Mouse (Mus musculus): ENCODE measurements around the gene Pole3. TPM values are rescaled to one million over a fixed set of nuclear protein-coding genes. Genes with fewer than 3 reads are reported as not detected.

Gene Pole3
- total RNA-seq, 2 experiments from 2014 or later: 22.5 to 23.1 TPM

DNA sequence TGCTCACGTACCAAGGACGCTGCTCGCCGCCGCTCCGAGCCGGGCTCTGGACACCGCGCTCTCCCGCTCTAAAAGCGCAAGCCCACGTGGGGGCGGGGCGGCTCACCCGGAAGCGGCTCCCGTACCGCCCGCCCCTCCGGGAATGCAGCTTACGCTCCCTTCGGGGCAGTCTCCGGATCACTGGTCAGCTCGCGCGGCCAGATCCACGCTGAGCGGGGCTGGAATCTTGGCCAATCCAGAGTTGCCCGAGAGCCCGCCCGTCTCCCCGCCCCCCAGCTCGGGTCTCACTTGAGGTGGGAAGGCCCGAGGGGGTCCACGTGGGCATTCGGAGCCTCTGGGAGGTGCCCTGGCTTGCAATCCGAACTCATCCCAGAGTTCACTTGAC lies 5.0 kb downstream of the Pole3 start, which contains the start of gene Alad:
Gene Alad (minus strand): TSS at position 70 of the 385 bp plus-strand sequence.
- intact Hi-C loops (cut with DNase I): loop anchor here (5.0 kb wide), 1 partner anchor 63 kb away; no protein-coding TSS in a partner anchor
- peak; percentile 83 to 86 for DNase-seq (ENCODE audit: low spot score in 2 of 2)

DNA sequence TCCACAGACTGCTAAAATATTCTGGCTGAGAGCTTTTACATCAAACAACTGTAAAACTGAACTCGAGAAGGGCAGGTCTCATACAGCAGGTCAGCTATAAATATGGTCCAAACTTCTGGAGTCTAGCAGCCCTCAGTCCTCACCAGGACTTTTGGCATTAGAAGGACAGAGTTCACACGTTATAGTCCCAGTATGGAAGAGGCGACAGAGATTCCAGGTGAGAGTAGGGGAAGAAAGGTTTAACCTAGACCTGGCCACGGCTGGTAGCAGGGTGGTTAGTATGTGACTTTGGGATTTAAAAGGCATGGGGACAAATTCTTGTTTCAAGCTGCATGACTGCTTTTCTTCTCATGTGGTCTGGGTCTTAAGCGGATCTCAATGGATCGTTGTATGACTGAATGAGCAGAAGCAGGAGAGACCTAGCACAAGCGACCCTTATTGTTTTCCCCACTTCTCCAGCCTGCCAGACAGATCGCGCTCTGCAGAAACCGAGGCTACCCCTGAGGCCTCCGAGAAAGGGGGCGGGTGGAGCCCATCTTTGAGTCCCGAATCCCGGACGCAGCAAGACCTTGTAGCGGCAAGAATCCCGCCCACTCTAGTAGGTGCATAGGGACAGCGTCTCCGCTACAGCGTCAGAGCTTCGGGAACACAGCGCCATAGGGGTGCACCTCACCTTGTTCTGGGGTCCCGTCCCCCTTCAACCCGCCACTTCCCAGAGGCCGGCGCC lies 5.6 kb downstream of the Pole3 start:
- DNase-seq (ENCODE audit: low spot score in 2 of 2): no peak
- intact Hi-C loops (cut with DNase I): loop anchor here (5.0 kb wide), 1 partner anchor 62 kb away; no protein-coding TSS in a partner anchor

DNA sequence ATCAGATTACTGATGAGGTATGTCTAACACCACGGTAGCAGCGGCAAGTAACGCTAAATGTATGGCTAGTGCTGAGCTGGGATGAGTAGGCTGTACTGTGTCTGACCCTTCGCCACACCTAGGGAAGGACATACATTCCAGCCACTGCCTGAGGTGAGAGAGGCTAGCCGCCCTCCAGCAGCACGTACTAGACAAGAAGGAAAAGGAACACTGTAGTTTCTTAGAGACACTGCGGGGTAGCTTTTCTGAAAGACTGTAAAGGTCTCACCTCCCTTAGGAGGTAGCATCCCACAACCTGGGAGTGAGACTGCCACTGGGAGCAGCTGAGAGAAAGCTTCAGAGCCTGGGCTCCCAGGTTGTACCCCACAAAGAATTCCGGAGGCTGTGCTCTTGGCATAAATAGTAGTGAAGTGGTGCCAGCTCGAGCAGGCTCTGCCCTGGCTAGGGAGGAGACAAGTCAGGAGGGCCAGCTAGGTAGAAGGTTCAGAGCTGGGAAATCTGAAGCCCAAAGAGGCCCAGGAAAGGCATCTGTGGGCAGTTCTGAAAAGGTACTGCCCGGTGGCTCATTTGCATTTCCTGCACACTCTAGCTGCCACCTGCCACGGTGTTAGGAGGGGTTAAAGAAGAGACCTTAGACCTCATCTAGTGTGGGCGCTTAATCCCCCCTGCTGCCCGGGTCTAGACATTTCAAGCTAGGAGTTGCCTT lies 6.3 kb downstream of the Pole3 start:
- intact Hi-C loops (cut with DNase I): loop anchor here (5.0 kb wide), 1 partner anchor 61 kb away; no protein-coding TSS in a partner anchor

DNA sequence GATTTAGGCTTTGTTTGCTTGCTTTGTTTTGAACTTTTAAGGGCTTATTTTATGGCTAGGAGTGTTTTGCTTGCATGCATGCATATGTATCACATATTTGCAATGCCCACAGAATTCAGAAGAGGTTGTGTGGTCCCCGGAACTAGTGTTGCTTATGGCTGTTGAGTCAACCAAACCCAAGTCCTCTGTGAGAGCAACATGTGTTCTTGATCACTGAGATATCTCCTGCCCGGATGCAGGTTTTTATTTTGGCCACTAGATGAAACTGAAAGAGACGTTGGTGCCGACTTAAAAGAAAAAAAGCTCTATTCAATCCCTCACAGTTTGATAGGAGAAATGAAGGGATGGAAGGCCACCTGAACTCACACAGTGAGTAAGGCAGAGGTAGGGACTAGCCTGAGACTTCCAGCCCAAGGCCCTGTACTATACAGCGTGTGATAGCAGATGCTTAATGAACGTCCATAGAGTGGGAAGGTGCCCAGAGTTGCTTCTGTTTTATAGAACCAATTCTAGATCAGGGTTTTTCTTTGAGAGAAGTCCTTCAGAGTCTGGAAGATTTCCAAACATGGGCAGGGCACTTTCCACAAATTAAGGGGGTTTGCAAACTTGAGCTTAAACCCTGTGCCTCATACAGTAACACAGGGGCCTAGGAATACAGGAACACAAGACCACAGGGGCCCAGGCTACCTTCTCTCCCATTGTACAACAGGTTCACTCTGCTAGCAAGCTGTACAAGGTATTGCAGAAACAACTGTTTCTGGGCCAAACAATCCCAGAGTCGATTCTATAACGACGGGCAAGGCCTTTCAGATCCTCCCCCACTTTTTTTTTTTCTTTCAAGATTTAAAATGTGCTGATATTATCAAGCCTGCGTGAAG lies 7.1 kb downstream of the Pole3 start:
- intact Hi-C loops (cut with DNase I): loop anchor here (5.0 kb wide), 1 partner anchor 60 kb away; no protein-coding TSS in a partner anchor
- DNase-seq (ENCODE audit: low spot score in 2 of 2): no peak

More for the DNA sequence above, 6.3 kb downstream of the Pole3 start:
- DNase-seq (ENCODE audit: low spot score in 2 of 2): no peak

DNA sequence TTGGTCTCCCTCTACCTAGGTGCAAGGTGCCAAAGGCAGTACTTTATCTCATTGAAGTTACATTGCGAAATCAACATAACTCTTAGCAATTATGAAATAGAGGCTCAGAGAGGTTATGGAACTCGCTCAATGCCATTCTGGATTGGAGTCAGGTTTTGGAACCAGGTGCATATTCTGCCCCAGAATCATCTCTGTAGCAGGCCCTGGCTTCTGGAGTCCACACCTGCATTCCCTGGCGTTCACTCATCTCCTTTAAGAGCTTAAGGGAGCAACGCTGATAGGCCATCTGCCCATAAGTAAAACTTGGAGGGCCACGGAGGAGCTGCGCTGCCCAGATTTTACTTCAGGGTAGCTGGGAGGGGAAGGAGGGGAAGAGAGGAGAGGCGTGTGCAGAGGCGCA lies 7.8 kb downstream of the Pole3 start:
- intact Hi-C loops (cut with DNase I): loop anchor here (5.0 kb wide), 1 partner anchor 60 kb away; no protein-coding TSS in a partner anchor
- no peak for DNase-seq (ENCODE audit: low spot score in 2 of 2)

DNA sequence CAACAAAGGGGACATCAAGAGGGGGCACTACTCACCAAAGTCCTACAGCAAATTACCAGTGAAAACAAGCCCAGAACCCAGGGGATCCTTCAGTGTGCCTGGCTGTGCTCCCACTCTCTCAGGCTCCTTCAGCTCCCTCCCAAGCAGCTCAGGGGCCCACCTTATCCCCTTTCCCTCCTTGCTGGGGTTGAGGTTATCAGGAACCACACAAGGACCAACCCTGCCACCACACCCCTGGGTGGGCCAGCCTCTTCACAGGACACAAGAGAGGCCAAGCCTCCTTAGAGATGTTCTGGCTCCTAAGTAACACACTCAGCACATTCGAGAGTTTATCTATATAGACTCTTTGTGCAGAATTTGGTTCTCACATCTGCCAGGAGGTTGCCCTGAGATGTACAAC lies 8.3 kb downstream of the Pole3 start:
- intact Hi-C loops (cut with DNase I): loop anchor here (5.0 kb wide), 1 partner anchor 59 kb away; no protein-coding TSS in a partner anchor
- no peak for DNase-seq (ENCODE audit: low spot score in 2 of 2)

DNA sequence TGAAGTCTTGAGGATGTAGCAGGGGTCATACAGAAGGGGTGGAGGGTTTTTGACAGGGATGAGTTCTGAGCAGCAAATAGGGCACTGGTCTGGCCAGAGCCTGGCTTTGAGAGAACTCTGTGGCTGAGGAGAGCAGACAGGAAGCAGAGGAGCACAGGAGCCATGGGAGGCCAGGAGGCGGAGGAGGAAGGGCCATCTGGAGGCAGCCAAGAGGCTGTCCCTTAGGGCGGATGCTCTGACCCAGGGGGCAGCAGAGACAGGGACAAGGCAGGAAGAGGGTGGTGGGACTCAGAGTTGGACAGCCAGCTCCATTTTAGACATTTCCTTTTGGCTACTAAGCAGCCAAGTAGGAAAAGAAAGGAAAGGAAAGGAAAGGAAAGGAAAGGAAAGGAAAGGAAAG lies 8.8 kb downstream of the Pole3 start:
- intact Hi-C loops (cut with DNase I): loop anchor here (5.0 kb wide), 1 partner anchor 59 kb away; no protein-coding TSS in a partner anchor
- DNase-seq (ENCODE audit: low spot score in 2 of 2): no peak

DNA sequence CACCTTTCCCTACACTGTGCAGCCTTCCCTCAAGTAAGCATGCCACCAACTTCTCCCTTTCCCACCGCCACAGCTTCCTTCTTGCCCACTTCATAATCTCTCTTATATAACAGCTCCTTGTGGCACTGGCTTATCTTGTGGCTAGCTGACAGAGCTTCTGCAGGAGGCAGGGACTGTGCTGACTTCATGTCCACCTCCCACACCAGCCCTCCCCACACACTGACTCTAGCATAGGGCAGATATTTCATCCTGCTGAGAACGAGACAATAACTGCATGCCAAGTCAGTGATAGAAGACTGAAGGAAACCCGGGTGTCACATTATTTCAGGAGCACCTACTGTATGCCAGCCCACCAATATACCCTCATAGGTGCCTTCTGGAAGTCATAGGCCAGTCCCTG lies 9.4 kb downstream of the Pole3 start:
- no peak for DNase-seq (ENCODE audit: low spot score in 2 of 2)
- intact Hi-C loops (cut with DNase I): loop anchor here (5.0 kb wide), 1 partner anchor 58 kb away; no protein-coding TSS in a partner anchor

DNA sequence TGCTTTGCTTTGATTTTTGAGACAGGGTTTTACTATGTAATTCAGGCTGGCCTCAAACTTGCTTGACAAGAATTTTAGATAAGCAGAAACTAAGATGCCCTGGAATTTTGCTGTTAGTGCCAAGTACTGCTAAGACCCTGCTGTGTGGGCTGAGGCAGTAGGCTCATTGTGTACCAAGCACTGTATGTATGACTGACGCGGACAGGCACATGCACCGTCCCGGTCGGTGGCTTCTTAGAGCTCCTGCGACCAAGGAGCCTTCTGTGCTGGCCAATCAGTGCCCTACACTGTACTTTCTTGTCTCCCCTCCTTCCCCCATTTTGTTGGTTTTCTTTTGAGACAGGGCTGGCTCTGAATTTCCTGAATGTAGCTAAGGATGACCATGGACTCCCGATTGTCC lies 9.9 kb downstream of the Pole3 start:
- no peak for DNase-seq (ENCODE audit: low spot score in 2 of 2)
- intact Hi-C loops (cut with DNase I): loop anchor here (5.0 kb wide), 1 partner anchor 58 kb away; no protein-coding TSS in a partner anchor

DNA sequence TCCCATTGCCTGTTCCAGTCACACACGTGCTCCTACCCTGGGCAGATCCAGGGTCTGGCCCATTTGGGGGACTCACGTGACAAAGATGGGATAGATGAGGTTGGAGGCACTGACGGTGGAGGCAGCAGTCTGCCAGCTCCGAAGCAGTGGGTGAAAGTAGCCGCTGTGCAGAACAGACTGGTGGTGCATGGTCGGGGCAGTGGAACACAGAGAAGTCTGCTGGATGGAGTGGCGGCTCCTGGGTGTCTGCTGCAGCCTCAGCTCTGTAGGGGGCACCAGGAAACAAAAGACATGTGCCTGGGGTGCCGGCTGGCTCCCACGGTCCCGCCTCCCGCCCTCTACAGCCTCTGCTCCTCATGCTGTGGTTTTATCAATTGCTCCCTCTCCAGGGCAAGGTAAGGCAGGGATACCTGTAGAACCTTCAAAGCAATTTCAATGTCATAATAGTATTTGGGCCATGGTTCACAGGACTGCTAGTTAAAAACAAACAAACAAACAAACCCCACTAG lies 10.8 kb downstream of the Pole3 start:
- no peak for DNase-seq (ENCODE audit: low spot score in 2 of 2)
- intact Hi-C loops (cut with DNase I): no loop called here

DNA sequence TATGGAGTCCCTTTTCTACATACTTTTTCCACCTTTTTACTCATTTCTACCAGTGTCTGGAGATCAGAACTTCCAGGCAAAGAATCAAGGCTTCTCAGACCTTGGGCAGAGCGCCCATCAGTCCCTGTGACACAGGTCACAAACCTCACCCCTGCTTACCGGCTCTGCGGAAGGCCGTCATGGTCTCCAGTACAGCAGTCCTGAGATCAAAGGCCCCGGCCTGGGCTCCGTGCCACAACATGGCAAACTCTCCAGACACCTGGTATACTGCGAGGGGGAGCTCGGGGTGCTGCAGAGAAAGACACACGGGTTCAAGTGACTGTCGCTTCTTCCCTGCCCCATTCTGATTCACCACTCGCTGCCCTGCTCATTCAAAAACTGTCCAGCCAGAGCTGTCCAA lies 14.9 kb downstream of the Pole3 start:
- intact Hi-C loops (cut with DNase I): no loop called here
- no peak for DNase-seq (ENCODE audit: low spot score in 2 of 2)

DNA sequence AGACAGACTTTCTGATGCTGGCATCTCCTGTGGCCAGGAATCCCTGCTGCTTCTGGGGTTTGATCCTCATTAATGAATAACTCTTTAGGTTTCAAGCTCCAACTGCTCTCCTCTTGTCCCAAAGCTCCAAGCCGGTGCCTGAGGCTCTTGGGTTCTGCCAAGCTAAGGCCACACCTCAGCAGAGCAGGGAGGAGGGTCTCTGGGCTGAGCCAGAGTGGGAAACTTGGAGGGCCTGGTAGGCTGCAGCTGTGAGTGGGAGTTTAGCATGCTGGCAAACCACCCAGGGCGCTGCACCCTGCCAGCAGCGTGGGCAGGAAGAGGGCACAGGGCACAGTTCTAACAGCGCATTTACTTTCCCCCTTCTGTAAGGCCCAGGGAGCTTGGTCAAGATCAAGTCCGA lies 16.0 kb downstream of the Pole3 start:
- intact Hi-C loops (cut with DNase I): no loop called here
- DNase-seq (ENCODE audit: low spot score in 2 of 2): no peak

DNA sequence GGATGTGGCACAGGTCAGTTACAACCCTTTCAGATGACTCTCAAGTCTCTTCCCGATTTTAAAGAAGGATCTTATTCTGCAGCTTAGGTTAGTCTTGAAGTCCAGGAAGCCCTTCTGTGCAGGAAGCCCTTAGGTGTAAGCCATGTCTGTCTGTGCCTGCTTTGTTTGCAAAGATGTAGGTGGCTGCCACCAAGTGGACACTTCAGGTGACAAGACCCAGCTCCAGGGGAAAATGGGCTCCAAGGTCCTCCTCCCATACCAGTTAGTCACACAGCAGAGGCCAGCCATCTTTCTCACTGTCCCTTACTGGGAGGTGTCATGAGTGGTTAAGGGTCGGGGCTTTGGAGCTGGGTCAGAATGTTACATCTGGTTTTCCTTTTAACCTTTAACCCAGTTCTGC lies 18.1 kb downstream of the Pole3 start:
- no peak for DNase-seq (ENCODE audit: low spot score in 2 of 2)
- intact Hi-C loops (cut with DNase I): no loop called here

DNA sequence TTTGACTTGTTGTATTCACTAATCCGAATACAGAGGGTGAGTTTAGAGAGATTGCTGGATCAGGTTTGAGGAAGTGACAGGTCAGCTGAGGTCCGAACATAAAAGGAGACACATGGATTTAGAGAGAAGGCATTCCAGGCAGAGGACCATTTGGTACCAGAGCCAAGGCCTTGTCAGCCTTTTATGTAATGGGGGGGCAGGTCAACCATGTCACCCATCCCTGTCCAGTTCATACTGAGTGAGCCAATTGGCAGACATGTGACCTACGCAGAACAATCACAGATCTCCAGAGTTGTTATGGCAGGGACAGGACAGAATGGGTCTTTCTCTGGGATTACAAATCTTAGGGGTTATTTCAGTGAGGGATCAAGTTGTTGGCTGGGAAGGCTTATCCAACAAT lies 18.9 kb downstream of the Pole3 start:
- no peak for DNase-seq (ENCODE audit: low spot score in 2 of 2)
- intact Hi-C loops (cut with DNase I): no loop called here

DNA sequence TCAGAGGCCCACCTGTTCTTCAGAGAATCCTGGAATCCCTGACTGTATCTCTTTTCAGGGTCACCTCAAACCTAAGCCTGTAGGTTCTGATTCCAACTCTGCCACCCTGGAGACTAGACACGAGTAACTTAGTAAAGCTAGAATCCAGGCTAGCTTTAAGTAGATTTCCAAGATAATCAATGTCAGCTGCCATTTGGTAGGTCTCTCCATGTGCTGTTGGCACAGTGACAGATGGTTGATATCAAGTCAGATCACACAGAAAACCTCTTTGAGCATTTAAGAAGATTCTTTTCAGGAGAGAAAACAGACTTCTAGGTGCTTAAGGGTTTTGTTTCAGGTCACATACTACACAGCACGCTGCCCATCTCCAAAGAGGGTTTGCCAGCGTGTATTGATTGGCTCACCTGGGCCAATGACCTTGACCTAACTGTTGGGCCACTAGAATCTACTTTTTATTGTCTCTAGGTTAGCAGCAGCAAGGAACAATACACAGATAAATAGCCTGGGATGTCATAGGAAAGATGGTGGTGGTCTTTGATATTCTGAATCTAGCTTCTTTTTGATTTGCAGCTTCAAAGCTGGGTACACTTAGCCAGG lies 21.4 kb downstream of the Pole3 start, which contains the start of gene Hdhd3:
Gene Hdhd3 (minus strand): TSS at position 94 of the 597 bp plus-strand sequence.
- DNase-seq (ENCODE audit: low spot score in 2 of 2): no peak
- intact Hi-C loops (cut with DNase I): loop anchor here (2.0 to 5.0 kb wide), 2 partner anchors 33 to 96 kb away; partner anchors contain the start of genes Cdc26, Prpf4 and Wdr31

DNA sequence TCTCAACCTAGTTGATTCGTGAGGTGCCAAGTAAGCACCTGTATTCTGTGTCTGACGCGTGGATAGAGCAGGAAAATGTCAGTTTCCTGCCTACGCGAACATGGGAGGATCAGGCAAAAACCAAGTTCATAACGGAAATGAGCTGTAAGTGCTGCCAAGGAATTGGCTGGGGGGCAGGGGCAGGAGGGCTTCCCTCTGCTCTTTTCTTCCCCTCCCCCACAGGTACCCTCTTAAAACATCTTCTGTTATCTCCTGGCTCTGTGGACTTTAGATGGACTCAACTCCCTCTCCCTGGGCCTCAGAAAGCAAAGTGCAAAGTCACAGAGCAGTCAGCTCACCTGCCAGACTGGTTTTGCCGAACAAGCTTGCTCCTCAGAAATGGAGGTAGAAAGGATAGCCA lies 21.9 kb downstream of the Pole3 start:
- no peak for DNase-seq (ENCODE audit: low spot score in 2 of 2)
- intact Hi-C loops (cut with DNase I): loop anchor here (2.0 to 5.0 kb wide), 2 partner anchors 32 to 96 kb away; partner anchors contain the start of genes Cdc26, Prpf4 and Wdr31

DNA sequence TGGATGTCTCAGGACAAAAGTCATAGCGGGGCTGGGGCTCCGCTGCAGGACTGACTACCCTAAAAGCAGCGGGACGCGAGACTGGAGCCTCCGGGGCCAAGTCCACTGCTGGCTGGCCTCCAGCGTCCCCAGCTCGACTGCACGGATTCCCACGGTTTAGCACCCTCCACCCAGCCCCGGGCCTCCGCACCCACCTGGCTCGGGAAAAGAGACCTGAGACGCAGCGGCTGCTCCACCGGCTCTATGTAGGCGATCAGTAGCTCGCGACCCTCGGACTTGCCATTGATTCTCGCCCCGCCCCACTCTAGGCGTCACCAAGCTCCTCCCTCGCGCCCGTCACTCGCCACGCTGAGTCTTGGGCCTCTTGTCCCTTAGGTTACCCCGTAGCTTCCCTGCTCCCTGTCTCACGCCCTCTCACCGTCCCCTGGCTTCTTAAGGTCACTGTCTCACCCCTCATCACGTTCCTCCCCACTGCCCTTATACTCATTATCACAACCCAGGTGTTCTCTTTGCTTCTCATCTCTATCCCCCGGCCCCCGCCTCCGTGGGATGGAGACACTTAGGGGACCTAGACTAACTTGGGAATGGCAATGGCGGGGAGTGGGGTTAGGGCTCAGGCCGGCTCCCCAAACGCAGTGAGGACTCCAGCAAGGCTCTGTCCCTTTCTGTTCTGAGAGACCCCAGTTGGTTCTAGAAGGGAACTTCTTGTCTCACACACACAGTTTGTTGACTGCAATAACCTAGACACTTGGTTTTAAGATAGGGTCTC lies 22.7 kb downstream of the Pole3 start:
- peak; percentile 90 to 91 for DNase-seq (ENCODE audit: low spot score in 2 of 2)
- intact Hi-C loops (cut with DNase I): loop anchor here (2.0 to 5.0 kb wide), 2 partner anchors 31 to 95 kb away; partner anchors contain the start of genes Cdc26, Prpf4 and Wdr31

DNA sequence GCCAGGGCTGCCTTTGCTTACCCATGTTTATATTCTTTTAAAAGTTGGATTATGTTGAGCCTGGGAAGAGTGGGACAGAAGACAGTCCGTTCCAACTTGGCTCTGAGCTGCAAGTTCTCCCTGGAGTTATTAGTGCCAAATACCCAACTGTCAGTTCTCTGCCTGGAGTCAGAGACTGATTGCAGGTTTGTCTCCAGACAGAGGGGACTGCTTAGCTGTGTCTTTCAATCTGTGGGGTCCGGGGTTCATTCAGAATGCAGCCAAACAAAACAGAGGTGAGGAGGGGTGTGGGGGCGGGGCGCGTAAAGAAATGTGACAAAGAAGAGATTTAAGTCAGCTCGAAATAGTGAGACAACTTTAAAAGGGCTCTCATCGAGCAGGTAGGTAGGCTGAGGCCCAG lies 23.3 kb downstream of the Pole3 start:
- no peak for DNase-seq (ENCODE audit: low spot score in 2 of 2)
- intact Hi-C loops (cut with DNase I): loop anchor here (5.0 kb wide), 1 partner anchor 94 kb away; the partner anchor contains the start of genes Cdc26 and Prpf4
